Mouse (Mus musculus) G1E (cell line): ENCODE results near the gene Map1lc3b. TPM values are rescaled to one million over a fixed set of nuclear protein-coding genes. Genes with fewer than 3 reads are reported as not detected.

Source experiments
- ATAC-seq: 2 replicates; pipeline ENCODE4 v1.8.0; 2016; ENCODE audit warnings: mild to moderate bottlenecking; ENCODE audit not compliant: insufficient number of reproducible peaks, poor library complexity, low FRiP score, severe bottlenecking; ENCODE audit errors: extremely low read depth
- DNase-seq: peaks from one replicate; pipeline ENCODE4 v3.0.0; 2012; ENCODE audit warnings: low spot score
- H3K27me3 ChIP-seq: 2 replicates; pipeline ENCODE4 v1.6.1; 2012; ENCODE audit warnings: mild to moderate bottlenecking, low read length, inconsistent platforms; ENCODE audit not compliant: insufficient read depth
- H3K36me3 ChIP-seq: replicated peaks from 2 replicates; pipeline ENCODE3; 2012; ENCODE audit warnings: mild to moderate bottlenecking, inconsistent platforms
- H3K4me1 ChIP-seq: 2 replicates; pipeline ENCODE4 v1.6.1; 2012; ENCODE audit warnings: low read depth, low read length, inconsistent platforms, mixed read lengths; ENCODE audit not compliant: insufficient read depth
- H3K4me3 ChIP-seq: 2 replicates; pipeline ENCODE4 v1.5.1; 2012; ENCODE audit warnings: low read depth, mild to moderate bottlenecking, inconsistent platforms, low read length, moderate library complexity, mixed read lengths
- H3K9me3 ChIP-seq: replicated peaks from 2 replicates; pipeline ENCODE4 v1.6.1; 2012; ENCODE audit warnings: inconsistent platforms
- CTCF ChIP-seq: IDR thresholded peaks from 2 replicates; pipeline ENCODE4 v1.5.1; 2012; ENCODE audit warnings: low read depth, low read length, inconsistent platforms, mixed read lengths
- GATA1 ChIP-seq: IDR thresholded peaks from 2 replicates; pipeline ENCODE4 v1.6.1; 2012; ENCODE audit warnings: borderline replicate concordance, low read length, inconsistent platforms, mixed read lengths
- GATA2 ChIP-seq: IDR thresholded peaks from 2 replicates; pipeline ENCODE4 v1.6.1; 2012; ENCODE audit warnings: low read depth, low read length, inconsistent platforms, borderline replicate concordance
- POLR2AphosphoS5 ChIP-seq: IDR thresholded peaks from 2 replicates; pipeline ENCODE4 v1.6.1; 2012; ENCODE audit warnings: low read depth, low read length, inconsistent platforms; ENCODE audit not compliant: insufficient replicate concordance
- TAL1 ChIP-seq: conservative IDR thresholded peaks from 2 replicates; pipeline ENCODE4 v1.6.1; 2012; ENCODE audit warnings: low read depth, low read length, inconsistent platforms, mixed read lengths
- polyA plus RNA-seq: library from polyadenylated mRNA; stranded (reverse); fragments of >175 nt; gene quantifications from 2 replicates; pipeline ENCODE4 v1.2.3, GENCODE M21; 2012
- total RNA-seq, 2 experiments: library from RNA; stranded (forward) in 1 of 2; stranded (reverse) in 1 of 2; fragments of 200-1000 nt in 1 of 2; fragments of >200 nt in 1 of 2; fragmentation: Nextera tagmentation in 1 of 2; gene quantifications; 2 replicates each; pipeline ENCODE4 v1.2.3; 2014 to 2017

Gene Map1lc3b
- total and polyA plus RNA-seq, 3 experiments, result 54.4 to 159 (median 109) TPM

GRCm38 (mm10) chr8:121550056-121550455, 40.1 kb upstream of the Map1lc3b start:
- peaks cover 60% of the 10 kb centered on the region for H3K36me3 ChIP-seq
- TF ChIP-seq CTCF (no peak), POLR2AphosphoS5 (no peak), GATA2 (no peak), TAL1 (no peak), GATA1 (no peak)
- H3K4me1 ChIP-seq, result no peaks in the 10 kb centered on the region
- H3K4me3 ChIP-seq, result no peak overlapping the region
- DNase-seq (no peak), ATAC-seq (no peak)
- no peaks in the 10 kb centered on the region for H3K9me3 ChIP-seq
- H3K27me3 ChIP-seq, result no peaks in the 10 kb centered on the region

GRCm38 (mm10) chr8:121551065-121551985, 38.8 kb upstream of the Map1lc3b start:
- Histone ChIP-seq H3K27me3 (no peaks in the 10 kb centered on the region), H3K9me3 (no peaks in the 10 kb centered on the region), H3K36me3 (peaks cover 71% of the 10 kb centered on the region), H3K4me1 (no peaks in the 10 kb centered on the region), H3K4me3 (no peak overlapping the region)
- ATAC-seq (no peak), DNase-seq (no peak)
- TF ChIP-seq GATA1, result no peak
- no peak for TF ChIP-seq GATA2
- no peak for TF ChIP-seq TAL1
- TF ChIP-seq POLR2AphosphoS5, result no peak
- TF ChIP-seq CTCF, result no peak

GRCm38 (mm10) chr8:121552506-121552905, 37.7 kb upstream of the Map1lc3b start:
- no peaks in the 10 kb centered on the region for H3K27me3 ChIP-seq
- no peaks in the 10 kb centered on the region for H3K9me3 ChIP-seq
- DNase-seq (no peak), ATAC-seq (no peak)
- no peak overlapping the region for H3K4me3 ChIP-seq
- H3K36me3 ChIP-seq, result peaks cover 80% of the 10 kb centered on the region
- TF ChIP-seq GATA1, result no peak
- TF ChIP-seq POLR2AphosphoS5, result no peak
- no peak for TF ChIP-seq GATA2
- TF ChIP-seq TAL1, result no peak
- no peak for TF ChIP-seq CTCF
- no peaks in the 10 kb centered on the region for H3K4me1 ChIP-seq

- Histone ChIP-seq H3K9me3 (no peaks in the 10 kb centered on the region), H3K27me3 (no peaks in the 10 kb centered on the region), H3K4me1 (no peaks in the 10 kb centered on the region), H3K4me3 (no peak overlapping the region), H3K36me3 (peaks cover 94% of the 10 kb centered on the region)
- no peak for ATAC-seq
- TF ChIP-seq TAL1 (no peak), GATA2 (no peak), POLR2AphosphoS5 (no peak), CTCF (no peak), GATA1 (no peak)
- DNase-seq, result no peak
Measured at GRCm38 (mm10) chr8:121553831-121554475, 36.2 kb upstream of the Map1lc3b start.

- ATAC-seq (no peak), DNase-seq (no peak)
- H3K9me3 ChIP-seq, result no peaks in the 10 kb centered on the region
- H3K36me3 ChIP-seq, result peaks cover 91% of the 10 kb centered on the region
- no peak for TF ChIP-seq POLR2AphosphoS5
- no peak overlapping the region for H3K4me3 ChIP-seq
- no peaks in the 10 kb centered on the region for H3K4me1 ChIP-seq
- H3K27me3 ChIP-seq, result no peaks in the 10 kb centered on the region
Measured at GRCm38 (mm10) chr8:121557746-121558145, 32.4 kb upstream of the Map1lc3b start.

- no peak for ATAC-seq
- Histone ChIP-seq H3K4me1 (no peaks in the 10 kb centered on the region), H3K4me3 (no peak overlapping the region), H3K27me3 (no peaks in the 10 kb centered on the region), H3K36me3 (peaks cover 91% of the 10 kb centered on the region), H3K9me3 (no peaks in the 10 kb centered on the region)
- no peak for DNase-seq
- TF ChIP-seq POLR2AphosphoS5 (no peak), GATA1 (no peak), GATA2 (no peak), CTCF (no peak), TAL1 (no peak)
Measured at GRCm38 (mm10) chr8:121558538-121558937, 31.6 kb upstream of the Map1lc3b start.
